18 mouse cellular contexts compared by ENCODE assay signal in genomic region chr7:144928009-144928888, GRCm38 (mm10). TPM values are rescaled to one million over a fixed set of nuclear protein-coding genes. Genes with fewer than 3 reads are reported as not detected.
A peak's percentile ranks its signal among the peaks of the same experiment; 100 is the strongest.
DNase-seq lines count a peak whose midpoint lies in the region; ATAC-seq and TF ChIP-seq lines count a peak whose summit lies in the region.
"Had no signal": no experiment of that assay in that cellular context is flagged by ENCODE, and none has a peak within 500 bp of the region (broad histone marks: within the 10 kb centered on the region; RNA-seq: fewer than 3 reads in every experiment).

No protein-coding gene starts in this region.

- WGBS in liver, postnatal 0 days (ENCODE audit: insufficient replicate concordance) = 75% methylated on average over 4 of the region's 4 CpGs

- no peak overlapping the region for H3K4me2 ChIP-seq in liver, postnatal 0 days (ENCODE audit: low read depth, low read length)
- H3K4me2 ChIP-seq: hindbrain, embryonic 12.5 days had no signal

- H3K36me3 ChIP-seq in liver, postnatal 0 days (replicated peaks; ENCODE audit: insufficient read depth, low read length) = no peaks in the 10 kb centered on the region; the same call in 1 of the 2 replicates

- no peaks in the 10 kb centered on the region for H3K27me3 ChIP-seq in liver, postnatal 0 days (ENCODE audit: insufficient read depth, low read length)
- H3K27me3 ChIP-seq: hindbrain, embryonic 12.5 days had no signal

- peak overlapping the region; percentile 57 for H3K27ac ChIP-seq in gastrocnemius, adult 2 months
- no peak overlapping the region for H3K27ac ChIP-seq in liver, postnatal 0 days (ENCODE audit: low read depth)
- H3K27ac ChIP-seq: hindbrain, embryonic 12.5 days; macrophage had no signal

- ATAC-seq in liver, postnatal 0 days = peak; percentile 60
- ATAC-seq: CD4-positive, CD25-positive, alpha-beta regulatory T cell, adult 4 months; intestine, postnatal 0 days had no signal

- H3K4me1 ChIP-seq in liver, postnatal 0 days (ENCODE audit: insufficient read depth) = peaks cover 12% of the 10 kb centered on the region

- intact Hi-C loops in gastrocnemius, adult 2 months (cut with DNase I) = no loop called here

- H3K4me3 ChIP-seq in gastrocnemius, adult 2 months = no peak overlapping the region
- H3K4me3 ChIP-seq in liver, postnatal 0 days (ENCODE audit: low read depth, low read length) = no peak overlapping the region
- H3K4me3 ChIP-seq: erythroblast, embryonic 14.5 days; hindbrain, embryonic 12.5 days had no signal

- H3K9me3 ChIP-seq in liver, postnatal 0 days (ENCODE audit: low read length) = no peaks in the 10 kb centered on the region
- H3K9me3 ChIP-seq: hindbrain, embryonic 12.5 days had no signal

- H3K9ac ChIP-seq in liver, postnatal 0 days (replicated peaks) = no peak overlapping the region
- H3K9ac ChIP-seq: hindbrain, embryonic 12.5 days had no signal

- DNase-seq in gastrocnemius, adult 2 months = no peak
- no peak for DNase-seq in gastrocnemius, adult 18-20 months (ENCODE audit: low spot score)
- DNase-seq in kidney, postnatal 36 days = peak; percentile 24 to 58
- DNase-seq in kidney, postnatal 10 days = no peak
- peak; percentile 55 for DNase-seq in Muller cell, postnatal 12 days (ENCODE audit: inconsistent ontology term)
- no peak for DNase-seq in liver, postnatal 0 days
- no peak for DNase-seq in thymus, postnatal 0 days (ENCODE audit: low spot score)
- DNase-seq in embryo, embryonic 10.5 days (ENCODE audit: low spot score) = no peak
- DNase-seq: cerebellum, postnatal 36 days; layer of hippocampus, postnatal 36 days; thymus, postnatal 36 days had no signal

- no peak for TF ChIP-seq EP300 in liver, postnatal 0 days (IDR thresholded peaks at IDR 0.05; ENCODE audit: low read depth)

- no peak for TF ChIP-seq CTCF in gastrocnemius, adult 2 months (IDR thresholded peaks at IDR 0.05)
- no peak for TF ChIP-seq CTCF in liver, postnatal 0 days (IDR thresholded peaks at IDR 0.05; ENCODE audit: low read depth)

RNA-seq across cellular contexts. Expression of gene Ccnd1, which starts 11.5 kb away (rescaled TPM):
- 1 to 10 TPM; 1.6 to 5.2 TPM for total RNA-seq in gastrocnemius, adult 2 months (2021)
- 1 to 10 TPM; 3.2 to 9.1 TPM for total RNA-seq in gastrocnemius, adult 18-20 months (2021)
- polyA plus RNA-seq in liver, postnatal 0 days (2015; fragmentation: Nextera tagmentation; extraction: Ambion mirVana) = 10.1 TPM in 2 replicates
- 7.4 and 10.0 TPM in 2 replicates for polyA plus RNA-seq in thymus, postnatal 0 days (2015; fragmentation: Nextera tagmentation; extraction: Ambion mirVana)

RNA-seq across cellular contexts. Expression of gene LTO1, which starts 13.3 kb away (rescaled TPM):
- 1 to 10 TPM; 8.1 to 9.9 TPM for total RNA-seq in gastrocnemius, adult 2 months (2021)
- 10 to 100 TPM in 1 of 2 experiments, 1 to 10 TPM in 1; 8.0 to 10.2 TPM for total RNA-seq in gastrocnemius, adult 18-20 months (2021)
- 6.3 and 7.0 TPM in 2 replicates for polyA plus RNA-seq in liver, postnatal 0 days (2015; fragmentation: Nextera tagmentation; extraction: Ambion mirVana)
- 25.4 and 26.4 TPM in 2 replicates for polyA plus RNA-seq in thymus, postnatal 0 days (2015; fragmentation: Nextera tagmentation; extraction: Ambion mirVana)

RNA-seq across cellular contexts. Expression of gene Fgf15, which starts 31.9 kb away (rescaled TPM):
- not detected for total RNA-seq in gastrocnemius, adult 2 months (2021)
- total RNA-seq in gastrocnemius, adult 18-20 months (2021) = not detected
- not detected in 2 replicates for polyA plus RNA-seq in liver, postnatal 0 days (2015; fragmentation: Nextera tagmentation; extraction: Ambion mirVana)
- polyA plus RNA-seq in thymus, postnatal 0 days (2015; fragmentation: Nextera tagmentation; extraction: Ambion mirVana) = 0.36 and 0.56 TPM in 2 replicates
- total RNA-seq: layer of hippocampus, postnatal 36 days had no signal
- polyA plus RNA-seq: CD4-positive, CD25-positive, alpha-beta regulatory T cell, adult 4 months; erythroblast, embryonic 14.5 days; frontal cortex, adult 2 months; macrophage; stomach, embryonic 14.5 days had no signal

Comparison
In these comparisons a context has a peak if more than half of its experiments do, and no peak if none do; other contexts are left out.
1. DNase-seq: peak in kidney, postnatal 36 days (2 of 2) and Muller cell, postnatal 12 days (single experiment); none in gastrocnemius, adult 2 months (single experiment), gastrocnemius, adult 18-20 months (single experiment), kidney, postnatal 10 days (single experiment), liver, postnatal 0 days (single experiment), thymus, postnatal 0 days (single experiment) and embryo, embryonic 10.5 days (single experiment).